Mouse (Mus musculus): Measurements from ENCODE around the gene 2010111I01Rik. TPM values are rescaled to one million over a fixed set of nuclear protein-coding genes. Genes with fewer than 3 reads are reported as not detected.

Gene 2010111I01Rik
- total and polyA plus RNA-seq, 3 experiments, result 26.3 to 32.7 TPM; not detected in 1

- DNase-seq (ENCODE audit: low read depth, low spot score), result no peak
- H3K9ac ChIP-seq (ENCODE audit: control insufficient read depth, low read depth, low read length, poor library complexity, severe bottlenecking), result no peak overlapping the region
- no peak overlapping the region for H3K27ac ChIP-seq (ENCODE audit: control insufficient read depth, low read depth, low read length)
- H3K79me2 ChIP-seq (ENCODE audit: control insufficient read depth, insufficient read depth, low read length, poor library complexity), result no peaks in the 10 kb centered on the region
- H3K36me3 ChIP-seq (ENCODE audit: control insufficient read depth in 1 of 2, insufficient read depth in 2 of 2, low read length in 2 of 2), result peaks cover 0 to under 1% of the 10 kb centered on the region in 2 experiments; a peak in 1 of 4 replicates
- H3K9me3 ChIP-seq (replicated peaks; ENCODE audit: insufficient read depth, low read length), result no peaks in the 10 kb centered on the region
- no peak for TF ChIP-seq TAL1 (IDR thresholded peaks at IDR 0.05; ENCODE audit: low read length)
- no peak for TF ChIP-seq MYC (IDR thresholded peaks at IDR 0.05; ENCODE audit: low read depth, low read length)
- no peak for TF ChIP-seq POLR2AphosphoS2 (IDR thresholded peaks at IDR 0.05; ENCODE audit: low read length)
- TF ChIP-seq RCOR1 (IDR thresholded peaks at IDR 0.05; ENCODE audit: low read depth, low read length), result no peak
- TF ChIP-seq TBP (IDR thresholded peaks at IDR 0.05; ENCODE audit: low read depth, low read length), result no peak
- TF ChIP-seq POLR2A (IDR thresholded peaks at IDR 0.05; ENCODE audit: control insufficient read depth in 1 of 2, insufficient read depth in 1 of 2, low read depth in 1 of 2, low read length in 2 of 2, poor library complexity in 1 of 2), result no peak
- no peak for TF ChIP-seq SMC3 (IDR thresholded peaks at IDR 0.05; ENCODE audit: low read depth, low read length)
- no peak for TF ChIP-seq EP300 (IDR thresholded peaks at IDR 0.05; ENCODE audit: low read depth in 1 of 2, low read length in 2 of 2)
- no peak for TF ChIP-seq ELF1 (IDR thresholded peaks at IDR 0.05; ENCODE audit: low read depth, low read length)
- TF ChIP-seq MAX (IDR thresholded peaks at IDR 0.05; ENCODE audit: low read length), result no peak
- H3K27me3 ChIP-seq (ENCODE audit: control insufficient read depth in 1 of 2, insufficient read depth in 2 of 2, low read length in 2 of 2), result no peaks in the 10 kb centered on the region
- no peak overlapping the region for H3K4me3 ChIP-seq (ENCODE audit: control insufficient read depth in 1 of 2, insufficient read depth in 1 of 2, low read depth in 2 of 2, low read length in 2 of 2)
- H3K4me1 ChIP-seq (ENCODE audit: control insufficient read depth in 1 of 2, insufficient read depth in 2 of 2, low read length in 2 of 2), result no peaks in the 10 kb centered on the region
These were observed 332.3 kb downstream of the 2010111I01Rik start for GRCm38 (mm10) chr13:63297003-63297402.

- Histone ChIP-seq H3K4me3 (ENCODE audit: control insufficient read depth in 1 of 2, insufficient read depth in 1 of 2, low read depth in 2 of 2, low read length in 2 of 2) (no peak overlapping the region), H3K79me2 (ENCODE audit: control insufficient read depth, insufficient read depth, low read length, poor library complexity) (no peaks in the 10 kb centered on the region), H3K9ac (ENCODE audit: control insufficient read depth, low read depth, low read length, poor library complexity, severe bottlenecking) (no peak overlapping the region), H3K4me1 (ENCODE audit: control insufficient read depth in 1 of 2, insufficient read depth in 2 of 2, low read length in 2 of 2) (no peaks in the 10 kb centered on the region), H3K9me3 (replicated peaks; ENCODE audit: insufficient read depth, low read length) (no peaks in the 10 kb centered on the region), H3K36me3 (ENCODE audit: control insufficient read depth in 1 of 2, insufficient read depth in 2 of 2, low read length in 2 of 2) (peaks cover 0 to 2% of the 10 kb centered on the region in 2 experiments; a peak in 1 of 4 replicates), H3K27ac (ENCODE audit: control insufficient read depth, low read depth, low read length) (no peak overlapping the region), H3K27me3 (ENCODE audit: control insufficient read depth in 1 of 2, insufficient read depth in 2 of 2, low read length in 2 of 2) (no peaks in the 10 kb centered on the region)
- DNase-seq (ENCODE audit: low read depth, low spot score), result no peak
- TF ChIP-seq CTCF (IDR thresholded peaks at IDR 0.05 in 2 of 3, conservative IDR thresholded peaks at IDR 0.05 in 1 of 3; ENCODE audit: control insufficient read depth in 1 of 3, insufficient read depth in 1 of 3, low read depth in 2 of 3, low read length in 3 of 3, poor library complexity in 1 of 3, severe bottlenecking in 1 of 3), result no peak
- no peak for TF ChIP-seq TAL1 (IDR thresholded peaks at IDR 0.05; ENCODE audit: low read length)
- no peak for TF ChIP-seq ELF1 (IDR thresholded peaks at IDR 0.05; ENCODE audit: low read depth, low read length)
- TF ChIP-seq MAFK (IDR thresholded peaks at IDR 0.05; ENCODE audit: borderline replicate concordance, low read depth, low read length), result no peak
- no peak for TF ChIP-seq TBP (IDR thresholded peaks at IDR 0.05; ENCODE audit: low read depth, low read length)
- TF ChIP-seq RCOR1 (IDR thresholded peaks at IDR 0.05; ENCODE audit: low read depth, low read length), result no peak
- no peak for TF ChIP-seq GATA1 (IDR thresholded peaks at IDR 0.05; ENCODE audit: low read depth, low read length)
- no peak for TF ChIP-seq MAZ (IDR thresholded peaks at IDR 0.05; ENCODE audit: low read depth, low read length)
- no peak for TF ChIP-seq ZNF384 (IDR thresholded peaks at IDR 0.05; ENCODE audit: low read depth, low read length)
These were observed 333.2 kb downstream of the 2010111I01Rik start for GRCm38 (mm10) chr13:63297933-63298332.

- no peak overlapping the region for H3K4me3 ChIP-seq (ENCODE audit: control insufficient read depth in 1 of 2, insufficient read depth in 1 of 2, low read depth in 2 of 2, low read length in 2 of 2)
- H3K9ac ChIP-seq (ENCODE audit: control insufficient read depth, low read depth, low read length, poor library complexity, severe bottlenecking), result no peak overlapping the region
- H3K9me3 ChIP-seq (replicated peaks; ENCODE audit: insufficient read depth, low read length), result no peaks in the 10 kb centered on the region
- H3K79me2 ChIP-seq (ENCODE audit: control insufficient read depth, insufficient read depth, low read length, poor library complexity), result no peaks in the 10 kb centered on the region
- DNase-seq (ENCODE audit: low read depth, low spot score), result no peak
- H3K27me3 ChIP-seq (ENCODE audit: control insufficient read depth in 1 of 2, insufficient read depth in 2 of 2, low read length in 2 of 2), result no peaks in the 10 kb centered on the region
- H3K36me3 ChIP-seq (ENCODE audit: control insufficient read depth in 1 of 2, insufficient read depth in 2 of 2, low read length in 2 of 2), result peaks cover 0 to 2% of the 10 kb centered on the region in 2 experiments; a peak in 1 of 4 replicates
- TF ChIP-seq MAX (IDR thresholded peaks at IDR 0.05; ENCODE audit: low read length) (no peak), CHD2 (IDR thresholded peaks at IDR 0.05; ENCODE audit: low read length) (no peak), MEF2A (IDR thresholded peaks at IDR 0.05; ENCODE audit: extremely low read depth, insufficient replicate concordance, low read depth, low read length, poor library complexity, severe bottlenecking) (no peak), UBTF (IDR thresholded peaks at IDR 0.05; ENCODE audit: borderline replicate concordance, insufficient read depth, low read depth, low read length) (no peak)
- no peak overlapping the region for H3K27ac ChIP-seq (ENCODE audit: control insufficient read depth, low read depth, low read length)
- no peaks in the 10 kb centered on the region for H3K4me1 ChIP-seq (ENCODE audit: control insufficient read depth in 1 of 2, insufficient read depth in 2 of 2, low read length in 2 of 2)
These were observed 334.2 kb downstream of the 2010111I01Rik start for GRCm38 (mm10) chr13:63298931-63299330.

Measured in MEL (cell line).